ENCODE assay signal across 23 mouse cellular contexts in the genomic region with DNA sequence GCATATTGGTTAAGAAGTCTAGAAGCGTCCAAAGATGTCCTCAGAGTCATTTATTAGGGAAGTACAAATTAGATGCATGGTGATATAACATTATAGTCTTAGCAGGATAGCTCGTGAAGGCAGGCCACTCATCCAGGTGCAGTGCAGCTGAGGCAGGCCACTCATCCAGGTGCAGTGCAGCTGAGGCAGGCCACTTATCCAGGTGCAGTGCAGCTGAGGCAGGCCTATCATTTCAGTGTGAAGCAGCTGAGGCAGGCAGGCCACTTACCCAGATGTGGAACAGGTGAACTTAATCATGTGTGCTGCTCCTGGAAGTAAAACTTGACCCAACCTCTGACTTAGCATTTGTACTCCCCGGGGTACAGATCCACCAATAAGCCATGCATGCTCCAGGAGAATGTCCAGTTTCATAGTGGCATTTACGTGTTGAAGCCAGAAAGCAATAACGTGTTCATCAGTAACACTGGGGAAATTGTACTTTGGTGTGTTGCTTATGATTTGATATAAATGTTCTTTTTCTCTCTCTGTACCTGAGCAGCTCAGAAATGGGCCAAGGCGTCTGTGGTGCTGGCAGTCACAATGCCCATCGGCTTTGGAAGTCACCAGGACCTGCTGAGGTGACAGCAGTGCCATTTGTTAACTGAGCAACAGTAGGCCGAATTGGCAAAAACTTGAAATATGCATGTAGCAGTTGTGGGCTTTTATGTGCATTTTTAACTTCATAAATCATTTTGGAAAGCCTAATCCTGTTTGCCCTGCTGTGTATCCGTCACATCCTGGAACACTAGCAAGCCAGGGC.
A peak's percentile ranks its signal among the peaks of the same experiment; 100 is the strongest.
DNase-seq lines count a peak whose midpoint lies in the region; TF ChIP-seq lines count a peak whose summit lies in the region.
"Had no signal": no experiment of that assay in that cellular context is flagged by ENCODE, and none has a peak within 500 bp of the region (broad histone marks: within the 10 kb centered on the region; RNA-seq: fewer than 3 reads in every experiment).

No protein-coding gene starts in this region.

- no peaks in the 10 kb centered on the region for H3K36me3 ChIP-seq in heart, adult 2 months (ENCODE audit: control insufficient read depth, insufficient read depth, low read length)
- H3K36me3 ChIP-seq: hindbrain, embryonic 10.5 days; hindbrain, embryonic 15.5 days; limb, embryonic 12.5 days; liver, embryonic 15.5 days; midbrain, embryonic 15.5 days had no signal

- no peak for TF ChIP-seq EP300 in heart, adult 2 months (IDR thresholded peaks at IDR 0.05; ENCODE audit: insufficient read depth, low read depth, low read length)

- H3K4me1 ChIP-seq in heart, adult 2 months (ENCODE audit: control insufficient read depth, insufficient read depth, low read length): no peaks in the 10 kb centered on the region
- H3K4me1 ChIP-seq: hindbrain, embryonic 15.5 days; midbrain, embryonic 15.5 days had no signal

- no peaks in the 10 kb centered on the region for H3K27me3 ChIP-seq in heart, adult 2 months (ENCODE audit: control insufficient read depth, insufficient read depth, low read length)
- H3K27me3 ChIP-seq: hindbrain, embryonic 15.5 days; limb, embryonic 12.5 days; liver, embryonic 15.5 days; midbrain, embryonic 15.5 days had no signal

- no peak overlapping the region for H3K9ac ChIP-seq in heart, adult 2 months (ENCODE audit: low read depth, low read length)
- H3K9ac ChIP-seq: hindbrain, embryonic 15.5 days; limb, embryonic 12.5 days; liver, embryonic 15.5 days; lung, embryonic 14.5 days; midbrain, embryonic 15.5 days had no signal

- WGBS in heart, adult 2 months: 89% methylated on average over 9 of the region's 9 CpGs

- no peaks in the 10 kb centered on the region for H3K79me2 ChIP-seq in heart, adult 2 months (replicated peaks; ENCODE audit: control insufficient read depth, insufficient read depth, low read length)

- TF ChIP-seq CTCF in heart, adult 2 months (IDR thresholded peaks at IDR 0.05): no peak

- DNase-seq in heart, adult 11 months: peak; percentile 70
- DNase-seq in heart, adult 2 months: no peak
- DNase-seq in cerebellum, adult 11 months: peak; percentile 39
- peak; percentile 70 for DNase-seq in cerebellum, adult 9-10 months
- peak; percentile 53 to 57 for DNase-seq in cerebellum, postnatal 36 days
- no peak for DNase-seq in frontal cortex, postnatal 14 days (ENCODE audit: low spot score in 2 of 2)
- DNase-seq in kidney, postnatal 10 days: no peak
- DNase-seq: adrenal gland, postnatal 25 days; gastrocnemius, postnatal 25 days; heart, postnatal 14 days; kidney, adult 2 months; lung, embryonic 14.5 days; lung, postnatal 14 days; right cerebral cortex, postnatal 4 days; thymus, adult 18-20 months; thymus, postnatal 4 days had no signal

- H3K27ac ChIP-seq in heart, adult 2 months: no peak overlapping the region
- H3K27ac ChIP-seq: hindbrain, embryonic 10.5 days; hindbrain, embryonic 15.5 days; kidney, postnatal 0 days; limb, embryonic 12.5 days; liver, embryonic 15.5 days; midbrain, embryonic 15.5 days; stomach, postnatal 0 days had no signal

- no peak for TF ChIP-seq POLR2A in heart, adult 2 months (IDR thresholded peaks at IDR 0.05; ENCODE audit: insufficient read depth, low read depth, low read length)

- intact Hi-C loops in heart, adult 2 months (cut with DNase I): no loop called here

- H3K4me3 ChIP-seq in heart, adult 2 months: no peak overlapping the region
- H3K4me3 ChIP-seq: hindbrain, embryonic 10.5 days; hindbrain, embryonic 15.5 days; limb, embryonic 12.5 days; liver, embryonic 15.5 days; midbrain, embryonic 15.5 days had no signal

Comparison
In these comparisons a context has a peak if more than half of its experiments do, and no peak if none do; other contexts are left out.
1. DNase-seq: peak in heart, adult 11 months (single experiment), cerebellum, adult 11 months (single experiment), cerebellum, adult 9-10 months (single experiment) and cerebellum, postnatal 36 days (2 of 2); none in heart, adult 2 months (0 of 2), frontal cortex, postnatal 14 days (0 of 2) and kidney, postnatal 10 days (single experiment).